Mouse (Mus musculus) limb, embryonic 12.5 days (tissue): ENCODE measurements around the gene Gm156. TPM values are rescaled to one million over a fixed set of nuclear protein-coding genes. Genes with fewer than 3 reads are reported as not detected.

Experiments
- ATAC-seq: fragments of 200-750 bp; cut with Nextera tagmentation; 2 replicates; pipeline ENCODE4 v1.8.0; 2017; ENCODE audit warnings: low read depth, moderate TSS enrichment; ENCODE audit not compliant: insufficient number of reproducible peaks, insufficient read depth, low FRiP score, low TSS enrichment
- H3K27ac ChIP-seq: fragments of 300-500 bp; sonication (generic); 2 replicates; pipeline ENCODE4 v1.5.1; 2016; ENCODE audit warnings: mild to moderate bottlenecking, moderate library complexity
- H3K27me3 ChIP-seq: fragments of 300-500 bp; sonication (generic); 2 replicates; pipeline ENCODE4 v1.6.1; 2016; ENCODE audit warnings: mild to moderate bottlenecking, moderate library complexity
- H3K36me3 ChIP-seq: fragments of 300-500 bp; sonication (generic); 2 replicates; pipeline ENCODE4 v1.6.1; 2016; ENCODE audit warnings: mild to moderate bottlenecking, moderate library complexity
- H3K4me1 ChIP-seq: fragments of 300-500 bp; sonication (generic); replicated peaks from 2 replicates; pipeline ENCODE4 v1.6.1; 2016
- H3K4me2 ChIP-seq: fragments of 300-500 bp; sonication (generic); 2 replicates; pipeline ENCODE4 v1.6.1; 2016; ENCODE audit warnings: mild to moderate bottlenecking, moderate library complexity
- H3K4me3 ChIP-seq: fragments of 300-500 bp; sonication (generic); replicated peaks from 2 replicates; pipeline ENCODE4 v1.5.1; 2016; ENCODE audit warnings: mild to moderate bottlenecking
- H3K9ac ChIP-seq: fragments of 300-500 bp; sonication (generic); replicated peaks from 2 replicates; pipeline ENCODE4 v1.6.1; 2016; ENCODE audit warnings: mild to moderate bottlenecking, moderate library complexity
- H3K9me3 ChIP-seq: fragments of 300-500 bp; sonication (generic); 2 replicates; pipeline ENCODE4 v1.6.1; 2016; ENCODE audit warnings: mild to moderate bottlenecking, moderate library complexity
- WGBS: fragments of 180-500 bp; shearing (Covaris S2); methylation state at CpG from one replicate; pipeline ENCODE4 v1.1.7; 2016; 5-methylcytosine and 5-hydroxymethylcytosine counted together
- polyA plus RNA-seq: library from polyadenylated mRNA; unstranded; fragments of >200 nt; fragmentation: Nextera tagmentation; extraction: Ambion mirVana; gene quantifications from 2 replicates; pipeline ENCODE4 v1.2.1, GENCODE M21; 2016

Gm156 gene
- polyA plus RNA-seq, 1 experiment from 2014 or later: not detected

DNA sequence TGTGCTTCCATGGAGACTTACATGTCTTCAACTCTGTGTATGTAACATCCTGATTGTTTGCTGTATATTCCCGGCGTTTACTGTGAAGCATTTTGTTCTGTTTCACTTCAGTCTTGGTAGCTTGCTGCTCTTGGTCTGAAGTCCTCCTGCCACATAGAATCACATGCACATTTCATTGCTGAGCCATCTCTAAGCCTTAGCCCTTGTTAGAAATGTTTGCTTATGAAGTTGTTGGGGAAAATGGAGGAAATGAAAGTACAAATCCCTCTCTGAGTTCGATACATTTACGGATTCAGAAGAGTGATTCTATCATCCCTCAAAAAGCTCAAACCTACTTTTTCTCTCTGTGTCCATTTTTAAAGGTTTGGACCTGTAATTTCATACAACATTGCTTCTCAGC, 67.0 kb downstream of the Gm156 start, which contains the start of gene Klri1:
Gene Klri1 (minus strand): TSS at position 101 of the 400 bp plus-strand sequence.
- Histone ChIP-seq H3K4me2 (no peak within 1 kb of the TSS), H3K9ac (no peak within 1 kb of the TSS), H3K9me3 (no peaks in the 10 kb centered on the region), H3K4me1 (no peaks in the 10 kb centered on the region), H3K27me3 (no peaks in the 10 kb centered on the region), H3K4me3 (no peak within 1 kb of the TSS), H3K27ac (no peak within 1 kb of the TSS), H3K36me3 (no peaks in the 10 kb centered on the region)
- WGBS: 90% methylated on average over 4 of the region's 4 CpGs
- no peak for ATAC-seq

Other genes starting within 250 kb of the Gm156 start
- gene Klre1, start 206.4 kb downstream of the Gm156 start, polyA plus RNA-seq: not detected in 2 replicates
- not detected in 2 replicates for gene Klrd1, start 192.5 kb downstream of the Gm156 start, polyA plus RNA-seq
- not detected in 2 replicates for gene Klrk1, start 160.4 kb downstream of the Gm156 start, polyA plus RNA-seq
- not detected in 2 replicates for gene Klrc3, start 140.9 kb downstream of the Gm156 start, polyA plus RNA-seq
- not detected in 2 replicates for gene Klrc2, start 123.6 kb downstream of the Gm156 start, polyA plus RNA-seq
- not detected in 2 replicates for gene Klrc1, start 105.3 kb downstream of the Gm156 start, polyA plus RNA-seq
- gene Klri1, start 67.1 kb downstream of the Gm156 start, polyA plus RNA-seq: not detected in 2 replicates
- gene Klri2, start 43.8 kb downstream of the Gm156 start, polyA plus RNA-seq: not detected in 2 replicates
- gene Gm17631, start 78.4 kb upstream of the Gm156 start, polyA plus RNA-seq: not detected in 2 replicates
- gene Klra17, start 92.4 kb upstream of the Gm156 start, polyA plus RNA-seq: not detected in 2 replicates
- not detected in 2 replicates for gene Klra5, start 133.4 kb upstream of the Gm156 start, polyA plus RNA-seq
- not detected in 2 replicates for gene Klra6, start 242.7 kb upstream of the Gm156 start, polyA plus RNA-seq